Mouse (Mus musculus) liver, embryonic 11.5 days (tissue): ENCODE data around the gene Taar3. TPM values are rescaled to one million over a fixed set of nuclear protein-coding genes. Genes with fewer than 3 reads are reported as not detected.

ENCODE experiments used
- ATAC-seq: fragments of 200-750 bp; cut with Nextera tagmentation; replicated peaks from 2 replicates; pipeline ENCODE4 v1.8.0; 2017; ENCODE audit warnings: moderate number of reproducible peaks, mild to moderate bottlenecking, moderate TSS enrichment, moderate library complexity; ENCODE audit not compliant: low FRiP score
- DNase-seq: peaks from one replicate; pipeline ENCODE4 v3.0.0-alpha.2; 2017; ENCODE audit warnings: low spot score
- H3K27ac ChIP-seq: fragments of 300-500 bp; sonication (generic); 2 replicates; pipeline ENCODE4 v1.5.1; 2014; ENCODE audit warnings: mild to moderate bottlenecking, low read depth, low read length, control low read depth
- H3K27me3 ChIP-seq: fragments of 300-500 bp; sonication (generic); replicated peaks from 2 replicates; pipeline ENCODE4 v1.6.1; 2014; ENCODE audit warnings: low read length, mixed read lengths; ENCODE audit not compliant: control insufficient read depth, insufficient read depth
- H3K36me3 ChIP-seq: fragments of 300-500 bp; sonication (generic); 2 replicates; pipeline ENCODE4 v1.6.1; 2014; ENCODE audit warnings: mild to moderate bottlenecking, low read length, moderate library complexity, mixed read lengths; ENCODE audit not compliant: control insufficient read depth, insufficient read depth
- H3K4me1 ChIP-seq: fragments of 300-500 bp; sonication (generic); replicated peaks from 2 replicates; pipeline ENCODE4 v1.6.1; 2014; ENCODE audit warnings: low read length, mixed read lengths; ENCODE audit not compliant: control insufficient read depth, insufficient read depth
- H3K4me2 ChIP-seq: fragments of 300-500 bp; sonication (generic); 2 replicates; pipeline ENCODE4 v1.6.1; 2014; ENCODE audit warnings: mild to moderate bottlenecking, control low read depth, moderate library complexity
- H3K4me3 ChIP-seq: fragments of 300-500 bp; sonication (generic); 2 replicates; pipeline ENCODE4 v1.5.1; 2014; ENCODE audit warnings: low read depth, low read length, control low read depth
- H3K9ac ChIP-seq: fragments of 300-500 bp; sonication (generic); 2 replicates; pipeline ENCODE4 v1.6.1; 2014; ENCODE audit warnings: low read depth, low read length, control low read depth
- H3K9me3 ChIP-seq: fragments of 300-500 bp; sonication (generic); 2 replicates; pipeline ENCODE4 v1.6.1; 2016; ENCODE audit warnings: low read length, inconsistent platforms, mixed read lengths; ENCODE audit not compliant: control insufficient read depth
- WGBS: fragments of 180-500 bp; shearing (Covaris S2); extraction: QIAGEN DNeasy Blood & Tissue Kit; methylation state at CpG from one replicate; pipeline ENCODE4 v1.1.7; 2014; 5-methylcytosine and 5-hydroxymethylcytosine counted together
- polyA plus RNA-seq: library from polyadenylated mRNA; unstranded; fragments of >200 nt; fragmentation: Nextera tagmentation; extraction: Ambion mirVana; gene quantifications from 2 replicates; pipeline ENCODE4 v1.2.1, GENCODE M21; 2014

Gene Taar3
- polyA plus RNA-seq, 1 experiment from 2014 or later, result not detected

DNA sequence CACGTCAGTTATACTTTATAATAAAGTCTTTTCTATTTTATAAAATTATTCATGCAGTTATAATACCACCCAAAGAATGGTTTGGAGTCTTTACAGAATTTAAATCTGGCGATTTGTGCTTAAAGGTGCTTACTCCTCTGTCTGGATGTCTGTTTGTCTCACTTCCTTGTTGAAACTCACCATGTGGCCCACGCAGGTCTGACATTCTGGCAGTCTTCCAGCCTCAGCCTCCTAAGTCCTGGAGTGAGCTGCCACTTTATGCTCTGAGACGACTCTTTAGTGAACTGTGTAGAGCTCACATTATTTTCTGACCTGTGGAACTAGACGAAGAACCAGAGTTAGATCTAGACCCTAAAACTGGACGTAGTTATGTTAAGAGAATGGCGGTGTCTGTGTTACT is 1.3 kb upstream of the Taar3 start:
- 69% methylated on average over 7 of the region's 7 CpGs for WGBS
- no peaks in the 10 kb centered on the region for H3K9me3 ChIP-seq
- no peaks in the 10 kb centered on the region for H3K27me3 ChIP-seq
- ATAC-seq (no peak), DNase-seq (no peak)
- H3K4me3 ChIP-seq, result no peak overlapping the region
- no peak overlapping the region for H3K9ac ChIP-seq
- no peaks in the 10 kb centered on the region for H3K36me3 ChIP-seq
- H3K27ac ChIP-seq, result no peak overlapping the region
- no peak overlapping the region for H3K4me2 ChIP-seq
- no peaks in the 10 kb centered on the region for H3K4me1 ChIP-seq

DNA sequence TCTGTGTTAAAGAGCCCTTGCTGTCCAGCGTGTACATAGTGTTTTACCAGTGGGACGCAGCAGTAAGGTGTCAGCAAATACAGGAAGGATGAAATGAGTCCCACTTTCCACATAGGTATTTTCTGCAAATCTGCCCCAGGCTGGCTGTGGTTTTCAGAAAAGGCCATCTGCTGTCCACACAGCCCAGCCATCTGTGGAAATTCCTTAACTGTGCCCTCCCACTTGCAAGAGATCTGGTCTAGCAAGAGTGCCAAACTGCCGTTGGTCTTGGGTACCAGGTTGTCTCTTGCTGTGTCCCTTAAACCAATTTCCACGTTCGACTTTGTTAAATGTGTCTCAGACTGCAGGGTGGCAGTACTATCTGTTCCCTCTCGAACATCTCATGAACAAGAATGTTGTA is 2.4 kb downstream of the Taar3 start:
- no peak overlapping the region for H3K4me2 ChIP-seq
- WGBS, result 78% methylated on average over 6 of the region's 6 CpGs
- H3K27ac ChIP-seq, result no peak overlapping the region
- DNase-seq (no peak), ATAC-seq (no peak)
- no peak overlapping the region for H3K4me3 ChIP-seq
- H3K27me3 ChIP-seq, result no peaks in the 10 kb centered on the region
- H3K9me3 ChIP-seq, result no peaks in the 10 kb centered on the region
- no peak overlapping the region for H3K9ac ChIP-seq
- no peaks in the 10 kb centered on the region for H3K4me1 ChIP-seq
- H3K36me3 ChIP-seq, result no peaks in the 10 kb centered on the region

DNA sequence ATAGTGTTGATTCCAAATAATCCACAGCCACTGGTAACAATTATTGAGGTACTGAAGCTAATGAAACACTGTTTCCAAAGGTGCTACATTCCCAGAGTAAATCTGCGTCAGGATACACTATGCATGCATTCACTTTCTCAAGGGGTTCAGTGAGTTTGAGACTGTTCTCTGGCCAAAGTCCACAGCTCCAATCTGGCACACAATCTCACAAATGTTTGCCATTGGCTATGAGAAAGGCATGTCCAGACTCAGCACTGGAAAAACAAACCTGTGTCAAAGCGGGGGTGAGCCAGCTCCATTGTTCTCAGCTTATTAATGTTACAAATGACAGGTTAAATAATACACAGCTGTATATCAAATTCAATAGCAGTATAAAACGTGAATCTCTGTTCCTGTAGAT is 9.7 kb downstream of the Taar3 start:
- H3K9me3 ChIP-seq, result no peaks in the 10 kb centered on the region
- WGBS, result 64% methylated on average over 3 of the region's 3 CpGs
- DNase-seq, result no peak
- no peaks in the 10 kb centered on the region for H3K4me1 ChIP-seq
- no peak overlapping the region for H3K4me2 ChIP-seq
- no peak overlapping the region for H3K27ac ChIP-seq
- H3K4me3 ChIP-seq, result no peak overlapping the region
- no peaks in the 10 kb centered on the region for H3K27me3 ChIP-seq
- H3K9ac ChIP-seq, result no peak overlapping the region
- H3K36me3 ChIP-seq, result no peaks in the 10 kb centered on the region
- no peak for ATAC-seq

DNA sequence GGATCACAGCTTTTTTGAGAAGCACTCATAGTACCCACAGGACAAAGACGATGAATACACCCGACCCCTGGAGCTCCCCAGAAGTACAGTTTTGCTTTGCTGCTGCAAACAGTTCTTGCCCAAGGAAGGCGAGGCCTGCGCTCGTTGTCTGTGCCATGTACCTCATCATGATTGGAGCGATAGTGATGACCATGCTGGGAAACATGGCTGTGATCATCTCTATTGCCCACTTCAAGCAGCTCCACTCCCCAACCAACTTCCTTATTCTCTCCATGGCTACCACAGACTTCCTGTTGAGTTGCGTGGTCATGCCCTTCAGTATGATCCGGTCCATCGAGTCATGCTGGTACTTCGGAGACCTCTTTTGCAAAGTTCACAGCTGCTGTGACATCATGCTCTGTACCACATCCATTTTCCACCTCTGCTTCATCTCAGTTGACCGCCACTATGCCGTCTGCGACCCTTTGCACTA is 11.1 kb downstream of the Taar3 start, which contains the start of gene Taar4:
Gene Taar4 (plus strand): TSS at position 51 of the 472 bp plus-strand sequence.
- no peak within 1 kb of the TSS for H3K4me2 ChIP-seq
- no peak within 1 kb of the TSS for H3K27ac ChIP-seq
- WGBS, result 85% methylated on average over 13 of the region's 13 CpGs
- DNase-seq, result no peak
- H3K9ac ChIP-seq, result no peak within 1 kb of the TSS
- H3K4me1 ChIP-seq, result no peaks in the 10 kb centered on the region
- no peaks in the 10 kb centered on the region for H3K27me3 ChIP-seq
- no peaks in the 10 kb centered on the region for H3K9me3 ChIP-seq
- no peak within 1 kb of the TSS for H3K4me3 ChIP-seq
- no peak for ATAC-seq
- H3K36me3 ChIP-seq, result no peaks in the 10 kb centered on the region

DNA sequence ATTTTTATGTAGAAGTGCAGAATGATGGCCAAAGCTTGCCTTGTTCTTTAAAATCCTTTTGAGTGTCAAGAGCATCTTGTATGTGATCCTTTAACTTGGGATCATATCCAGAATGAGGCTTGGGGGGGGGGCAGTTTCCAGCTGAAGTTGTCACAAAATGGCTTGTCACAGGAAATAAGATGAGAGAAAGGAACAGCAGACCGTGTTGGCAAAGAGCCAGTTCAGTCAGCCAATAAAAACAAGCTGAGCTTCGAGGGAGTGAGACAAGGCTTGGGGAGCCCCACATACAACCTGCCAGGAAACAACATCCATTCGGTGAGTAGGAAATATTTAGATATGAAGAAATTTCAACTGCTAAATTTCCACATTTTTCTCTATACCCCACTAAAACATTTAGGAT is 14.1 kb downstream of the Taar3 start:
- no peak for ATAC-seq
- no peaks in the 10 kb centered on the region for H3K4me1 ChIP-seq
- no peak overlapping the region for H3K9ac ChIP-seq
- H3K9me3 ChIP-seq, result no peaks in the 10 kb centered on the region
- WGBS, result 64% methylated on average over 3 of the region's 3 CpGs
- H3K4me2 ChIP-seq, result no peak overlapping the region
- H3K27ac ChIP-seq, result no peak overlapping the region
- DNase-seq, result no peak
- H3K4me3 ChIP-seq, result no peak overlapping the region
- no peaks in the 10 kb centered on the region for H3K27me3 ChIP-seq
- no peaks in the 10 kb centered on the region for H3K36me3 ChIP-seq

DNA sequence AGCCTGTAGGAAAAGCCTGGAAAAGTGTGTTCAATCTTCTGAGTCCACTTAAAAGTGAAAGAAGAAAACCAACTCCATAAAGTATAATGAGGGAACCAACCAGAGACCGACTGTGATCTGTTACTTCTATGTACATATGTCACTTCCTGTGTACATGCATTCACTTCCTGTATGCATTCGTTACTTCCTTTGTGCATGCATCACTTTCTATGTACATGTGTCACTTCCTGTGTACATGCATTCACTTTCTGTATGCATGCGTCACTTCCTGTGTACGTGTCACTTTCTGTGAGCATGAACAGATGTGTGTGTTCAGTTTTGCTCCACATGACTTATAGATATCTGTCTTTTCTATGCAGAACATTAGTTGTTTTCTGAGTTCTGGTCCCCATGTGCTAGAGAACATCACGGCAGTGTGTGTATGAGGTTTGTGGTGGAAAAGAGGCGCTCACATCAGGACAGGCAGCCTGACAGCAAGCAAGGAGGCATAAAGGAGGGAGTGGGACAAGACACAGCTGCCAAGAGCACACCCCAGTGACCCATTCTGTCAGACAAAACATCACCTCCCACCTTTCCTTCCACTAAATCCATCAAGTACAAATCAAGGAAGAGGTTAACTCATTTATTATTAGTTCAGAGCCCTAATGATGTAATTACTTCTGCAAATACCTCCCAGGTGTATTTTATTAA is 15.7 kb downstream of the Taar3 start:
- H3K27me3 ChIP-seq, result no peaks in the 10 kb centered on the region
- no peak for ATAC-seq
- WGBS, result 82% methylated on average over 6 of the region's 6 CpGs

DNA sequence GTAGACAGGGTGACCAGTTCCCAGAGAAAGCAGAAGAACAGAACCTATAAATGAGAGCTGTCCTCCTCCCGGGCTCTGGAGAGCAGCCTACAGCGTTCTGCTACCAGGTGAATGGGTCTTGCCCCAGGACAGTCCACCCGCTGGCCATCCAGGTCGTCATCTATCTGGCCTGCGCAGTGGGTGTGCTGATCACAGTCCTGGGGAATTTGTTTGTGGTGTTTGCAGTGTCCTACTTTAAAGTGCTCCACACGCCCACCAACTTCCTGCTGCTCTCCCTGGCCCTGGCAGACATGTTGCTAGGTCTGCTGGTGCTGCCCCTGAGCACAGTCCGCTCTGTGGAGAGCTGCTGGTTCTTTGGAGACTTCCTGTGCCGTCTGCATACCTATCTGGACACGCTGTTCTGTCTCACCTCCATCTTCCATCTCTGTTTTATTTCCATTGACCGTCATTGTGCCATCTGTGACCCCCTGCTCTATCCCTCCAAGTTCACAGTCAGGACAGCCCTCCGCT is 21.4 kb downstream of the Taar3 start, which contains the start of gene Taar5:
Gene Taar5 (plus strand): TSS at position 51 of the 510 bp plus-strand sequence.
- Histone ChIP-seq H3K36me3 (no peaks in the 10 kb centered on the region), H3K4me1 (no peaks in the 10 kb centered on the region), H3K4me3 (no peak within 1 kb of the TSS), H3K27me3 (no peaks in the 10 kb centered on the region), H3K27ac (no peak within 1 kb of the TSS), H3K9ac (no peak within 1 kb of the TSS), H3K4me2 (no peak within 1 kb of the TSS), H3K9me3 (no peaks in the 10 kb centered on the region)
- no peak for DNase-seq
- no peak for ATAC-seq
- 80% methylated on average over 11 of the region's 11 CpGs for WGBS

More for the DNA sequence above, 15.7 kb downstream of the Taar3 start:
- H3K36me3 ChIP-seq, result no peaks in the 10 kb centered on the region
- H3K4me2 ChIP-seq, result no peak overlapping the region
- no peak overlapping the region for H3K4me3 ChIP-seq
- H3K4me1 ChIP-seq, result no peaks in the 10 kb centered on the region
- H3K9ac ChIP-seq, result no peak overlapping the region
- H3K9me3 ChIP-seq, result no peaks in the 10 kb centered on the region
- no peak for DNase-seq
- no peak overlapping the region for H3K27ac ChIP-seq

DNA sequence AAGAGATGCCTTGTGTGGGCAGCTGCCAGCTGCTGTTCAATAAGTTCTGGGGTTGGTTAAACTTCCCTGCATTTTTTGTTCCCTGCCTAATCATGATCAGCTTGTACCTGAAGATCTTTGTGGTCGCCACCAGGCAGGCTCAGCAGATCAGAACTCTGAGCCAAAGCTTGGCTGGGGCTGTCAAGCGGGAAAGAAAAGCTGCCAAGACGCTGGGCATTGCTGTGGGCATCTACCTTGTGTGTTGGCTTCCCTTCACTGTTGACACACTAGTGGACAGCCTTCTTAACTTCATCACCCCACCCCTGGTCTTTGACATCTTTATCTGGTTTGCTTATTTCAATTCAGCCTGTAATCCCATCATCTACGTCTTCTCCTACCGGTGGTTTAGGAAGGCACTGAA is 21.9 kb downstream of the Taar3 start:
- H3K27me3 ChIP-seq, result no peaks in the 10 kb centered on the region
- DNase-seq, result no peak
- no peak overlapping the region for H3K27ac ChIP-seq
- no peak overlapping the region for H3K4me3 ChIP-seq
- H3K9me3 ChIP-seq, result no peaks in the 10 kb centered on the region
- 78% methylated on average over 5 of the region's 5 CpGs for WGBS
- ATAC-seq, result no peak
- H3K4me2 ChIP-seq, result no peak overlapping the region
- H3K9ac ChIP-seq, result no peak overlapping the region
- no peaks in the 10 kb centered on the region for H3K4me1 ChIP-seq
- H3K36me3 ChIP-seq, result no peaks in the 10 kb centered on the region

DNA sequence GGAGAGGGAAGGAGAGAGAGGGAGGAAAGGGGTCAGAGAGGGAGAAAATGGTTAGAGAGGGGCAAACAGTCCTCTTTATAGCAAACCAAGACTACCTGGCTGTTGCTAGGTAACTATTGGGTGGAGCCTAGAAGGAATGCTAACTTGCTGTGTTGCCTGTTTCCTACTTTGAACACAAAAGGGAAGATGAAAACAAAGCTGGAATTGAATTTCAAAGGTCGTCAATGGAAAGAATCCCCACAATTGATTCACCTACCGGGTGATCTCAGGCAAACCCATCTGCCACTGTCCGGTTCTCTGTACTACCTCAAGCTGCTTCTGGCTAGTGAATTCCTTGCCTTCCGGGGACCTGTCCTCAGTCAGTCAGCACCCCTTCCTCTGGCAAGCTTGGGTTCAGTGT is 28.6 kb downstream of the Taar3 start:
- no peak overlapping the region for H3K4me3 ChIP-seq
- 61% methylated on average over 4 of the region's 4 CpGs for WGBS
- no peak for ATAC-seq

More for the DNA sequence above, 28.6 kb downstream of the Taar3 start:
- Histone ChIP-seq H3K4me1 (no peaks in the 10 kb centered on the region), H3K27me3 (no peaks in the 10 kb centered on the region), H3K4me2 (no peak overlapping the region), H3K27ac (no peak overlapping the region), H3K36me3 (no peaks in the 10 kb centered on the region), H3K9ac (no peak overlapping the region), H3K9me3 (no peaks in the 10 kb centered on the region)
- no peak for DNase-seq
